Mouse (Mus musculus): ENCODE data around the gene Gm20449.
A peak's percentile ranks its signal among the peaks of the same experiment; 100 is the strongest.
"Not testable (repeated sequence)": the region's sequence is repeated elsewhere in the genome, so short reads cannot be mapped to it uniquely, and the experiment has no call there.

The Gm20449 gene

GRCm38 (mm10) chr7:41499389-41500049 lies at the start of gene Gm20449, which contains the start of gene AW146154:
Gene Gm20449, minus strand, starts transcription at chr7:41499417.
Gene AW146154, minus strand, starts transcription at chr7:41499890.
- DNase-seq = peak; percentile 99

- DNase-seq = no peak
These were observed 13.5 kb upstream of the Gm20449 start for GRCm38 (mm10) chr7:41512672-41513071.

DNA sequence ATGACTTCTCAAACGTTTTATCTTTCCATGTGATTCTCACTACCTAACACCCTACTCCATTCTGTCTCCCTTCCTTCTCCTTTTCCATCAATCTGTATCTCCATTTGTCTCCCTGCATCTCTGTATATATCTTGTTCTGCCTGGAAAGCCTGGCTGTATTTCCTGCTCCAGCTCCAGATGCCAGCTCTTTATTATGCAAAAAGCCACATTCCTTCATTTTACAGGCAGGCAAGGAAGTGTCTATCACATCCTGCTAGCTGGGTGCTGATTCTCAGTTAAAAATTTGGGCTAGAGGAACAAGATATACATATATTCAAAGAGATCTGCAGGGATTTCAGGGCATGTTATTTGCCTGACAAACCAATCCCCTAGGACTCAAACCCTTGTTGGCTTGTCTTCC lies 13.0 kb upstream of the Gm20449 start:
- no peak for DNase-seq

GRCm38 (mm10) chr7:41502402-41502801 lies 3.2 kb upstream of the Gm20449 start:
- DNase-seq = peak in 1 of 2 experiments; percentile 7

DNA sequence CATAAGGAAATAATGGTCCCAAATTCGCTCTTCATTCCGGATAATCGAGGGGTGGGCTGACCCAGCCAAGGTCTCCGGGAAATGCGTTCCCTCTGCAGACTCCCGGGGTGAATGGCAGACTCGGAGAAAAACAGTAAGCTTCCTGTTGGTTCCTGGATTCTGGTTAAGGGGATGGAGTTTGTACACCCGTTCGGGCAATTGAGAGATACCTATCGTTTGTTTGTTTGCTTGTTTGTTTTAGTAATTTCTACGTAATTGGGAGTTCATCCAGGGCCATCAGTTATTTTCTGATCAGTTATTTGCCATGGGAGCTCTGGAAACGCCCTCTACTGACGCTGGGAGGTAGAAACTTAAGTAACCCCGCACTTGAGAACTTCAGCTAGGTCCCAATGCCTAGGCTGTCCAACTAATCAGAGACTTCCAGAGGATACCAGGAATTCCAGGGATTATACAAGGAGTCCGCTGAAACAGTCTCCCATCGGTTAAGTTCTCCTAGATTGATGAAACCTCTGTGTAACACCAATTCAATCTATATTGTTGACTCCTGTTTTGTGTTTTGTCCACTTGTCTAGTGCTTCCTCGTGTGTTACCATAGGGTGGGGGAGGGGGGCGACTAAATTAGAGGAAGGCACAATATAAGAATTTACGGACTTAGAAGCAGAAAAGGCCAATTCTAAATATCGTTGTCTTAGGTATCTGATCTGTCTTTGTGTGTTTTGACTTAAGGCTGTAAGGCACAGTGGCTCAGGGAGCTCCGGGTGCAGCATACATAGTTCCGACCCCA lies 1.1 kb upstream of the Gm20449 start:
- DNase-seq = peak; percentile 67 to 77

GRCm38 (mm10) chr7:41499018-41499388 lies 214 bp downstream of the Gm20449 start:
- DNase-seq = not testable (repeated sequence)

DNA sequence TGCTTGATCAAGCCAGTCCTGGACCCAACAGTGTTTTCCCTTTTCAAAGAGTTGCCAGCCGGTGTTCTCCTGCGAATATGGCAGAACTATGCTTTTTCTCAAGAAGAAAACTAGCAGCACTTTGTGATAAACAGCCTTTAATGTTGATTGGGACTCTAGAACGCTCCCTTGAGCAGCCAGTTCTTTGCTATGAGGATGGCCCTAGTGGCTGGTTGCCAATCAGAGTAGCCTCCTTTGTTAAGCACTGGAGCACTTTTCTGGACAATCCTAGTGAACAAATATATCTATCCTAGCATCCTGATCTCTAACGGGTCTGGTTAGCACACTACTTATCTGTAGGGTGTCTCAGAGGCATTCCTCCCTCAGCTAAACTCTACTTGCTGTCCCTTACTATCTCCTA lies 753 bp downstream of the Gm20449 start:
- peak in 1 of 2 experiments; percentile 18 for DNase-seq

DNA sequence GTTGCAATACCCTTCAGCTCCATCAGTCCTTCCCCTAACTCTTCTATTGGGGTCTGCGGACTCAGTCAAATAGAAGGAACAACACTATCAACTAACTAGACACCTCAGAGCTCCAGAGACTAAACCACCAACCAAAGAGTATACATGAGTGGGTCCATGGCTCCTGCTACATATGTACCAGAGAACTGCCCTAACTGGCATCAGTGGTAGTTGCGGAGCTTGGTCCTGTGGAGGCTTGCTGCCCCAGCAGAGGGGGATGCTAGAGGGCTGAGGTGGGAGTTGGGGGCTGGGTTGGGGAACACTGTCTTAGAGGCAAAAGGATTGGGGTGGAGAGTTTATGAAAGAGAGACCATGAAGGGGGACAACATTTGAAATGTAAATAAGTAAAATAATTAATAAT lies 1.3 kb downstream of the Gm20449 start:
- DNase-seq = no peak

DNA sequence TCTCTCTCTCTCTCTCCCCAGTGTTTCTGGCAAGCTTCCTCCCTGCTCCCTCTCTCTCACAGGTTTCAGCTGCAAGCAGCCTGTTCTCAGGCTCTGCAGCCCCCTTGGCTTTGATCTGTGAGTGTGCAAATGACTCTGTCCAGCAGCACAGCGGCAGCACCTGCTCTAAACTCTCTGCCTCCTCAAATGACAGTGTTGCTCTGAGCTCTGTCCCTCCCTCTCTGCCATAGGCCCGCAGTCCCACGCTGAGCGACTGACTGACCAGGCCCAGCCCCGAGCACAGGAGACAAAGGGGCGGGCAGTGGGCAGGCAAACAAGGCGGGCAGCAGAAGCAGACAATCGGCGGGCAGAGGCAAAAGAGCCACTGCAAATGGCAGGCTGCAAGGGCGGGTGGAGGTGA lies 47.4 kb downstream of the Gm20449 start:
- DNase-seq = peak; percentile 11 to 28

GRCm38 (mm10) chr7:41448596-41448995 lies 50.6 kb downstream of the Gm20449 start, which contains the start of gene Vmn2r57:
Gene Vmn2r57, minus strand, starts transcription at chr7:41448696.
- DNase-seq = not testable (repeated sequence)

DNA sequence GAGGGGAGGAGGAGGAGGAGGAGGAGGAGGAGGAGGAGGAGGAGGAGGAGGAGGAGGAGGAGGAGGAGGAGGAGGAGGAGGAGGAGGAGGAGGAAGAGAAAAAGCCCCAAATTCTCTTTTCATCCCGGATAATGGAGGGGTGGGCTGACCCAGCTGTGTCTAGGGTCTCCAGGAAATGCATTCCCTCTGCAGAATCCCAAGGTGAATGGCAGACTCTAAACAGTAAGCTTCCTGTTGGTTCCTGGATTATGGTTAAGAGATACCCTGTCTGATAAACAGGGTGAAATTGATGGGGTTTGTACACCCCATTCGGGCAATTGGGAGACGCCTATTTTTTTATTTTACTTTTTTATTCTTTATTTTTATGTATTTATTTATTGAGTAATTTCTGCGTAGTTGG lies 105.1 kb downstream of the Gm20449 start:
- no peak for DNase-seq

DNA sequence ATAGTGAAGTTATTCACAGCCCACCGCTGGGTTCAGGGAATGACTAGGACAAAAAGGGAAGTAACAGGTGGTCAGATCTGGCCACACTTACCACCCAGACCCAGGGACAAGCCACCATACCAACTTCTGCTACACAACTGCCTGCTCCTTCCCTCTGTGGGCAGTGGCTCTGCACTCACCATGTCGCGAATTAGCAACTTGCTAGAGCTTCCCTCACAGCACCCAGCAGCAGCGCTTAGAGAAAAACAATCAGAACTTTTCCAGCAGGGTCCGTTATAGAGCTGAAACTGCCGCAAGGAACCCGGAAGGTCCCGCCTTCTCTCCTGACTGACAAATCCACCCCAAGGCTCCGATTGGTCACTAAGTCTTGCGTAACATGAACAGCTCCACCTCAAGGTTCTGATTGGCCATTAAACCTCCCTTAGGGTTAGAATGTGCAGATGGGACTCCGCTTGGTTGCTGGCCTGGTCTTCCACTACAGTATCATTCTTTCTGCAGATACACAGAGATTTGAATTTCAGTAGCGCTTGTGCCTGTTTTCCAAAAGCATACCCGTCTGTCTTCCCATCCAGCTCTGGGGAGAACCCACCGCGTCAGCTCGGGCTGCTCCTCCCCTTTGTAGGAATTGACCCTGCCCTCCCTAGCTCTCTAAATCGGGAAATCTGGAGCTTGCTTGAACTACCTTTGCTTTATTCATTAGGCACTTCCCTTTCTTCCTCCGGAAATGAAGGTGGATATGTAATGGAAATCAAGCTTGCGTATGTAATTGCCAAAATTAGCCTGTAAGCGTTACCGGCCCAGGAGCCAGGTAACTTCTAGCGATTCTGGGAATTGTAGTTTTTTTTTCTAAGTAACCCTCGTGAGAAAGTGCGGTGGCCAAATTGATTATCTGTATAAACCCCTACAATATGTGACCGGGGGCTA lies 105.9 kb downstream of the Gm20449 start, which contains the start of gene AI987944:
Gene AI987944 (minus strand): TSS at position 332 of the 924 bp plus-strand sequence.
- DNase-seq = peak; percentile 83 to 90
